Mouse (Mus musculus) neutrophil, adult 5-6 weeks (primary cell): Measurements from ENCODE around the gene 1500015O10Rik. TPM values are rescaled to one million over a fixed set of nuclear protein-coding genes. Genes with fewer than 3 reads are reported as not detected.

Experiments
- ATAC-seq: fragments of 151-379, 151-347 bp; 2 replicates; pipeline ENCODE4 v1.8.0; 2017; ENCODE audit warnings: mild to moderate bottlenecking, moderate TSS enrichment; ENCODE audit not compliant: insufficient number of reproducible peaks, poor library complexity, low FRiP score, severe bottlenecking; ENCODE audit errors: extremely low read depth
- total RNA-seq: library from RNA; stranded (forward); fragments of 200-1000 nt; gene quantifications from 2 replicates; pipeline ENCODE4 v1.2.3, GENCODE M21; 2017

1500015O10Rik gene
- total RNA-seq, 1 experiment from 2014 or later = not detected

DNA sequence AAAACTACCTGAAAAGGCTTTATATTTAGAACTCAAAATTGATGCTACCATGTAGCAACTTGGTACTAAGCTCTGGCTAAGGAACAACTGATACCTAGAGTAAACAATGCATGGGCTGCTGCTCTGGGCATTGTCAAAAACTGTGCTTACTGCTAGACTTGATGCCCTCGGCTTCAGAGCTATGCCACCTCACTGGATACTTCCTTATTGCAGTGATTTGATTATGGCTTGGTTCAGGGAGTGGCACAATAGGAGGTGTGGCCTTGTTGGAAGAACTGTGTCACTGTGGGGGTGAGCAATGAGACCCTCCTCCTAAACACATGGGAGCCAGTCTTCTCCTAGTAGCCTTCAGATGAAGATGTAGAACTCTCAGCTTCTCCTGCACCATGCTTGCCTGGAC lies 38.9 kb downstream of the 1500015O10Rik start:
- no peak for ATAC-seq

- ATAC-seq = no peak
These were observed 39.6 kb downstream of the 1500015O10Rik start for GRCm38 (mm10) chr1:43770032-43770431.

GRCm38 (mm10) chr1:43772694-43773093 lies 42.3 kb downstream of the 1500015O10Rik start:
- ATAC-seq = no peak

DNA sequence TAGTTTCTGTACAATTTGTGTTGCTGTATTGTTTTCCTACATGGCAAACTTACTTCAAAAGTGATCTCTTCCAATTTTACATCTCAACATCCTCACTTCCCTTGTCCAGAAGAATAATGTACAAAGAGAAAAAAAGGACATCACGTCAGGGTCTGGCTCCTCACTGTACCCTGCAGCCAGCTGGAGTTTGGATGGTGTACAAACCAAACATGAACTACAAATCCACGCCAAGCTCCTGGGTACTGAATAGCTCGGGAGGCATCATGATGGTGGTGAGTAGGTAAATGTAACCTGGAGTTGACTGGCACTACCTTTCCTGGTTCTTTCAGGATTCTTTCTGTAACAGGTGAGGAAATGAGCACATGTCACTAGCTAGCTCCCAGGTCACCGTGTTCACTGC lies 43.7 kb downstream of the 1500015O10Rik start:
- ATAC-seq = no peak

GRCm38 (mm10) chr1:43776106-43776505 lies 45.7 kb downstream of the 1500015O10Rik start:
- no peak for ATAC-seq

- ATAC-seq = no peak
These were observed 50.8 kb downstream of the 1500015O10Rik start for GRCm38 (mm10) chr1:43781195-43781594.

DNA sequence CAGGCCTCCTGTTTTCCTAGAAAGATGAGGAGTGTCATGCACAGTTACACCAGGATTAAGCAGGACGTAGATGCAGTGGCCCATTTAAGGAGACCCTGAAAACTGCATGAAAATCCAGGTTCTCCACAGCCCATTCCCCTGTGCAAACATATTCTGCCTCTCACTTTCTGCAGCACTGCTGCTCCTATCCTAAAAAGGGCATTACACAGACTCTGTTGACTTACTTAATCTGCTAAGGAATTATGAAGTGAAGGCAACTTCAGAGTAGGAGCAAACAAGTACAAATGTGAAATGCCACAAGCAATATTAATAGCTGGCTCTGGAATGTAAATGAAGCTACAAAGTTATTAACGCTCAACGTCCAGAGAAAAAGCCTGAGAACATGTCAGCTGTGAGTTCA lies 51.3 kb downstream of the 1500015O10Rik start:
- no peak for ATAC-seq

GRCm38 (mm10) chr1:43782680-43783079 lies 52.3 kb downstream of the 1500015O10Rik start:
- no peak for ATAC-seq

- ATAC-seq = no peak
These were observed 52.8 kb downstream of the 1500015O10Rik start for GRCm38 (mm10) chr1:43783186-43783585.

- ATAC-seq = no peak
These were observed 54.9 kb downstream of the 1500015O10Rik start for GRCm38 (mm10) chr1:43785316-43785715.

- ATAC-seq = no peak
These were observed 56.3 kb downstream of the 1500015O10Rik start for GRCm38 (mm10) chr1:43786711-43787110.

- no peak for ATAC-seq
These were observed 59.4 kb downstream of the 1500015O10Rik start for GRCm38 (mm10) chr1:43789765-43790164.

Other genes starting within 250 kb of the 1500015O10Rik start
- gene Uxs1, start 97.2 kb downstream of the 1500015O10Rik start, total RNA-seq = 12.5 and 16.1 TPM in 2 replicates
- gene Tpp2, start 203.0 kb downstream of the 1500015O10Rik start, total RNA-seq = 84.8 and 100 TPM in 2 replicates